Mouse (Mus musculus): ENCODE measurements around the gene Relb. TPM values are rescaled to one million over a fixed set of nuclear protein-coding genes. Genes with fewer than 3 reads are reported as not detected.
A peak's percentile ranks its signal among the peaks of the same experiment; 100 is the strongest.

Gene Relb
- polyA plus RNA-seq, 1 experiment: 76.9 TPM

DNA sequence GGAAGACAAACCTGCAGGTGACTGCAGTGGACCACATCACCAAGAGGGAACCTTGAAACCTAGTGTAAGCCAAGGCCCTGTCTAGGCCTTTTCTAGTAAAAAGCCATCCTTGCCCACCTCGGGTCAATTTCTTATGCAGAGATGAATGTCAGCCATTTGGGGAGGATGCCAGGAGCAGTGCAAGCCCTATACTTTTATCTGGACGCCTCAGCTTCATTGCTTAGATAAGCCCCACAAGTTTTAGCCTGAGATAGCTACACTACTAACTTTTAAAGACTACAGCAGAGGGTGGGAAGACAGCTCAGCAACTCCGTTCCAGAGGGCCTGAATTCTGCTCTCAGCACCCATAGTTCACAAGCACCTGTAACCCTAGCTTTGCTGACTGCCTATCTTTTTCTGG lies 65.4 kb downstream of the Relb start:
- no peak for DNase-seq (ENCODE audit: low read depth in 1 of 2, low spot score in 2 of 2)
- H3K4me1 ChIP-seq (ENCODE audit: control insufficient read depth, insufficient read depth, insufficient read length): peaks cover 14% of the 10 kb centered on the region; the same call in 1 of the 2 replicates

DNA sequence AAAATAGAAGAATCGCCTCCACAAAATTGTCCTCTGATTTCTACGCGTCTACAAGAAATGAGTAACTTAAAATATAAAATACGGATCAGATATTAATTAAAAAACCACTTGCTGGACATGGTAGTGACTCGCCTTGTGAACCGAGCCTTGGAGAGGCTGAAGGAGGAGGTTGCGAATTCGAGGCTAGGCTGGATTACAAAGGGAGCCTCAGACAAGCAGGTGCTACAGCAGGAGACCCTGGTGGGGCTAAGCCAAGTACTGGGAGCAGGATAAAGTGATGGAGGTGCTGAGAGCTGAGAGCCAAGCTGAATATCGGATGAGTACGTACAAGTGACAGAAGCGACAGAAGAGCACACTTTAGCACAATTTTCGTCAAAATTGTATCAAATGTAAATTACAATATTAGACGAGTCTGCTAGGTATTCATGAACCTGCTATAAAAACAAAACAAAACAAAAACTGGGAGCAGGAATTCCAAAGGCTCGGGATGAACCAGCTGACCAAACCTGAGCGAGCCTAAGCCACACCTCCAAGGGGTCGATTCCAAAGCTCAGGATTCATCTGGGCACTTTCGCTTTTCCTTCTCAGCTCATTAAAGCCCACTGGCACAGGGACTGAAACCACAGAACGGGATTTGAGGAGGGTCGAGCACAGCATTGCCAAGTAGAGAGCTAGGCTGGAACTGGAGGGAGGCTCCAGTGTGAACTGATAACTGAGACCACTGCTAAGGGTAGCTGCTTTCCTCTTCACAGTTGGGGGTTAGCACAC lies 66.4 kb downstream of the Relb start, which contains the start of gene Ppp1r37:
Ppp1r37 (minus strand) TSS at position 434 of the 768 bp plus-strand sequence.
- Histone ChIP-seq H3K4me1 (ENCODE audit: control insufficient read depth, insufficient read depth, insufficient read length) (peaks cover 14% of the 10 kb centered on the region; the same call in 1 of the 2 replicates), H3K27me3 (ENCODE audit: control insufficient read depth, insufficient read depth, low read length) (no peaks in the 10 kb centered on the region), H3K4me3 (ENCODE audit: extremely low read depth, insufficient read depth, insufficient read length) (peak within 1 kb of the TSS; percentile 82), H3K27ac (ENCODE audit: insufficient read depth, low read length) (peak within 1 kb of the TSS; percentile 90), H3K36me3 (ENCODE audit: control insufficient read depth, insufficient read depth, low read length) (peaks cover 8% of the 10 kb centered on the region)
- 9% methylated on average over 19 of the region's 19 CpGs for WGBS
- no peak for DNase-seq (ENCODE audit: low read depth in 1 of 2, low spot score in 2 of 2)
- TF ChIP-seq POLR2A (IDR thresholded peaks at IDR 0.05; ENCODE audit: low read depth, low read length) (no peak), CTCF (IDR thresholded peaks at IDR 0.05; ENCODE audit: extremely low read depth, insufficient read depth, insufficient read length, insufficient replicate concordance) (no peak)

More for the DNA sequence above, 65.4 kb downstream of the Relb start:
- H3K27me3 ChIP-seq (ENCODE audit: control insufficient read depth, insufficient read depth, low read length): no peaks in the 10 kb centered on the region
- peak overlapping the region; percentile 11; the same call in 1 of the 2 replicates for H3K27ac ChIP-seq (ENCODE audit: insufficient read depth, low read length)
- no peak for TF ChIP-seq CTCF (IDR thresholded peaks at IDR 0.05; ENCODE audit: extremely low read depth, insufficient read depth, insufficient read length, insufficient replicate concordance)
- H3K36me3 ChIP-seq (ENCODE audit: control insufficient read depth, insufficient read depth, low read length): peaks cover 8% of the 10 kb centered on the region
- no peak overlapping the region for H3K4me3 ChIP-seq (ENCODE audit: extremely low read depth, insufficient read depth, insufficient read length)
- 76% methylated on average over 3 of the region's 3 CpGs for WGBS

DNA sequence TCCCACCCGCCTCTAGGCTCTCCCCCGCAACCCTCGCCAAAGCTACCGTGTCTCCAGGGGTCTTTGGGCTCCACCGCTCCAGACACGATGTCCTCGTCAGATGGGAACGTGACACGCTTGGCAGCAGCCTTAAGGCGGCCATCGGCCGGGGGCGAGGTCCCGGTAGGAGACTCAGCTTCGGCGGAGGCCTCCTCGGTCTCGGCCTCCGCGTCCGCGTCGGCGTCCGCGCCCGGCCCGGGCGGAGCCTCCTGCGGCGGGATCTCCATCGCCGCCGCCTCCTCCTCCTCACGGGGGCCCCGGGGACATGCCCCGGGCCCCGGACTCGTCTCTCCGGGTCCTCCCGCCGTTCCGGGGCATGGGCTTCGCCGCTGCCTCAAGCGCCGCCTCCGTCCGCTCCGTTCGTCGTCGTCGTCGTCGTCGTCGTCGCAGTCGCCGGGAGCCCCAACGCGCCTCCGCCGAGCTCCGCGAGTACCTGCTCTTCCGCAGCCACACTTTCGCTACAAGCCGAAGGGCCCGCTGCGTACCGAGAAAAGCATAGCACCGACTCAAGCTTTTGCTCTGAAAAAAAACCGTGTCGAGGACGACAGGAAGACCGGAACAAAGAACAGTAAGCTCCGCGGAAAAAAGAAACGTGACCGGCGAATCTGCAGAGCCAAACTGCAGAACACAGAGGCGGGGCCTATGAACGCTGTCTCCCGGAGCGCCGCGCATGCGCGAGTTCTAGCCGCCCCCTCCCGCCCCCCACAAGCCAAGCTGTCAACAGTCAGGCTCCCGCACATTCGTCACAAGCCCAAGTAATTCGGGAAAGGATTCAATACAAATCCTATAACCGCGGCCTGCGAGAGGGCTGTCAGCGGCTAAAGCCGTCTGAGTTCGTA lies 67.2 kb downstream of the Relb start:
- Histone ChIP-seq H3K4me3 (ENCODE audit: extremely low read depth, insufficient read depth, insufficient read length) (peak overlapping the region; percentile 82), H3K4me1 (ENCODE audit: control insufficient read depth, insufficient read depth, insufficient read length) (peaks cover 14% of the 10 kb centered on the region; the same call in 1 of the 2 replicates), H3K27ac (ENCODE audit: insufficient read depth, low read length) (peak overlapping the region; percentile 90), H3K27me3 (ENCODE audit: control insufficient read depth, insufficient read depth, low read length) (no peaks in the 10 kb centered on the region), H3K36me3 (ENCODE audit: control insufficient read depth, insufficient read depth, low read length) (peaks cover 8% of the 10 kb centered on the region)
- DNase-seq (ENCODE audit: low read depth in 1 of 2, low spot score in 2 of 2): peak; percentile 81 to 90
- TF ChIP-seq POLR2A (IDR thresholded peaks at IDR 0.05; ENCODE audit: low read depth, low read length): no peak
- TF ChIP-seq CTCF (IDR thresholded peaks at IDR 0.05; ENCODE audit: extremely low read depth, insufficient read depth, insufficient read length, insufficient replicate concordance): no peak
- under 1% methylated on average over 99 of the region's 102 CpGs for WGBS

DNA sequence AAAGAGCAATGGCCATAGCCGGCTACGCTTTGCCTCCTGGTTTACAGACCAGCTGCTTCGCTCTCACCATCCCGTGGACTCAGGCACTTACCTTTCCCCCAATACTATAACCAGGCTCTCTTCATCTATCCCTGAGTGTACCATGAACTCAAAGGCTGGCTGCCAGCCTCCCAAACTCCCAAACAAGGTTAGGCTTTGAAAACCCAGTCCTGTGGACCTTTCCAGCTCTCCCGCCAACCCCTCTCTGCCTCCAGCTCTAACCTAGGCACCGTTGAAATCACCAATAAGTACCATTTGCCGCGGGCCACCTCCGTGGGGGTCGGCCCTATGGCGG lies 67.8 kb downstream of the Relb start:
- TF ChIP-seq POLR2A (IDR thresholded peaks at IDR 0.05; ENCODE audit: low read depth, low read length) (no peak), CTCF (IDR thresholded peaks at IDR 0.05; ENCODE audit: extremely low read depth, insufficient read depth, insufficient read length, insufficient replicate concordance) (no peak)
- WGBS: under 1% methylated on average over 11 of the region's 11 CpGs
- peaks cover 8% of the 10 kb centered on the region for H3K36me3 ChIP-seq (ENCODE audit: control insufficient read depth, insufficient read depth, low read length)
- no peaks in the 10 kb centered on the region for H3K27me3 ChIP-seq (ENCODE audit: control insufficient read depth, insufficient read depth, low read length)
- DNase-seq (ENCODE audit: low read depth in 1 of 2, low spot score in 2 of 2): no peak
- H3K27ac ChIP-seq (ENCODE audit: insufficient read depth, low read length): peak overlapping the region; percentile 90; the same call in 1 of the 2 replicates
- H3K4me1 ChIP-seq (ENCODE audit: control insufficient read depth, insufficient read depth, insufficient read length): peaks cover 14% of the 10 kb centered on the region; the same call in 1 of the 2 replicates
- peak overlapping the region; percentile 82 for H3K4me3 ChIP-seq (ENCODE audit: extremely low read depth, insufficient read depth, insufficient read length)

DNA sequence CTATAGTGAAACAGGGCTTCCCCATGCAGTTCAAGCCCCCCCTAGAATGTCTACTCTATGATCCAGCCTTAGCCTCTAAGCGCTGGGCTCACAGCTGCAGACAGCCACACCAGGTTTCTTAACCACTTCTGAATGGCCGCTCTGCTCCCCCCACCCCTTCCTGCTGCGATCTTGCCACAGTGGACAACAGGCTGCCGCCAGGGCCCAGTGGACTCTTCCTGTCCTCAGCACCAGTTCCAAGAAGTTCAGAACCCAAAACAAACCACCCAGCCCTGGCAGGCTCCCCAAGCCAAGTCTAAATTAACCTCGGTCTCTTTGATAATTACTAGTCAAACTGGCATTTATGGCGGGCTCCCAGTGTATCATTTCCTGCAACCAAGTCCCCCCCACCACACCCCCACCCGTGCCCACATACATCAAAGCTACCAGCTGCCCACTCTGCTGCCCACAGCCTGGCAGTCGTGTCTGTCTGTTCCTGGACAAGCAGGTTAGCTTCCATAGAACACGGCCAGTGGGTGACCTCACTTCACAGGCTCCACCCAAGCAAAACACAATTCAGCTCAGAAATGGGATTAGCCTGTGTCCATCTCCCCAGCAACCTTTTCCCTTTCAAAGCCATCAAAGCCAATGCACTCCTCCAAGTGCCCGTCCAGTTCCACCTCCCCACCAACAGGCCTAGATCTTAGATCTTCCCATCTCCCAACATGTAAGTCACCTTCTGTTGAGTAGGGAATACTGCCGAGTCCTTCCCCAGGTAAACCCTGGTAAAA lies 68.6 kb downstream of the Relb start:
- no peak for TF ChIP-seq CTCF (IDR thresholded peaks at IDR 0.05; ENCODE audit: extremely low read depth, insufficient read depth, insufficient read length, insufficient replicate concordance)
- no peaks in the 10 kb centered on the region for H3K27me3 ChIP-seq (ENCODE audit: control insufficient read depth, insufficient read depth, low read length)
- 9% methylated on average over 11 of the region's 11 CpGs for WGBS
- DNase-seq (ENCODE audit: low read depth in 1 of 2, low spot score in 2 of 2): no peak
- peak overlapping the region; percentile 82 for H3K4me3 ChIP-seq (ENCODE audit: extremely low read depth, insufficient read depth, insufficient read length)
- peaks cover 14% of the 10 kb centered on the region; the same call in 1 of the 2 replicates for H3K4me1 ChIP-seq (ENCODE audit: control insufficient read depth, insufficient read depth, insufficient read length)
- H3K36me3 ChIP-seq (ENCODE audit: control insufficient read depth, insufficient read depth, low read length): peaks cover 8% of the 10 kb centered on the region
- H3K27ac ChIP-seq (ENCODE audit: insufficient read depth, low read length): no peak overlapping the region

- no peak overlapping the region for H3K4me3 ChIP-seq (ENCODE audit: extremely low read depth, insufficient read depth, insufficient read length)
- TF ChIP-seq POLR2A (IDR thresholded peaks at IDR 0.05; ENCODE audit: low read depth, low read length): no peak
- TF ChIP-seq CTCF (IDR thresholded peaks at IDR 0.05; ENCODE audit: extremely low read depth, insufficient read depth, insufficient read length, insufficient replicate concordance): peak; percentile 41; the same call in 1 of the 2 replicates
These were observed 70.3 kb downstream of the Relb start for GRCm38 (mm10) chr7:19558965-19559364.

More at GRCm38 (mm10) chr7:19558965-19559364, 70.3 kb downstream of the Relb start:
- no peak for DNase-seq (ENCODE audit: low read depth in 1 of 2, low spot score in 2 of 2)
- Histone ChIP-seq H3K36me3 (ENCODE audit: control insufficient read depth, insufficient read depth, low read length) (no peaks in the 10 kb centered on the region; the same call in 1 of the 2 replicates), H3K4me1 (ENCODE audit: control insufficient read depth, insufficient read depth, insufficient read length) (peaks cover 14% of the 10 kb centered on the region; the same call in 1 of the 2 replicates), H3K27me3 (ENCODE audit: control insufficient read depth, insufficient read depth, low read length) (no peaks in the 10 kb centered on the region), H3K27ac (ENCODE audit: insufficient read depth, low read length) (no peak overlapping the region)
- 70% methylated on average over 2 of the region's 2 CpGs for WGBS

Measured in spleen, adult 2 months (tissue).